24 mouse cellular contexts compared by ENCODE assay signal in the genomic region with DNA sequence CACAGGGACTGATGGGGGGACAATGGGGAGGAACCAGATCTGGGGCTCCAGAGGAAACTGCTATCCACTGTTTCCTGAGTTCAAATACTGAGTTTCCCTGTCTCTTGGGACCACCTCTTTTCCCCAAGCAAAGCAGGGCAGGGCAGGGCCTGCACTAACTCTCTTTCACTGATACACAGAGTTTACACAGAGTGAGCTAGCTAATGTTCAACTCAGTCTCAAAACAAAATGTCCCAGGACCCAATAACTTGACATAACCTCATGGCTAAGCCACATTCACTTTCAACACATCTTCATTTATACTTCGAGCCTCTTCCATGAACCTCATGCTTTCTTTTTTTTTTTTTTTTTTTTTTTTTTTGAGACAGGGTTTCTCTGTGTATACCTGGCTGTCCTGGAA. TPM values are rescaled to one million over a fixed set of nuclear protein-coding genes. Genes with fewer than 3 reads are reported as not detected.
DNase-seq lines count a peak whose midpoint lies in the region; ATAC-seq lines count a peak whose summit lies in the region.
"Had no signal": no experiment of that assay in that cellular context is flagged by ENCODE, and none has a peak within 500 bp of the region (broad histone marks: within the 10 kb centered on the region; RNA-seq: fewer than 3 reads in every experiment).

No protein-coding gene starts in this region.

- H3K36me3 ChIP-seq in kidney, embryonic 14.5 days (ENCODE audit: control insufficient read depth, insufficient read depth, low read length) = peaks cover 44% of the 10 kb centered on the region
- H3K36me3 ChIP-seq in liver, embryonic 15.5 days (replicated peaks) = peaks cover 40% of the 10 kb centered on the region
- peaks cover 38% of the 10 kb centered on the region for H3K36me3 ChIP-seq in liver, embryonic 11.5 days (ENCODE audit: control insufficient read depth, insufficient read depth, low read length)
- H3K36me3 ChIP-seq in liver, embryonic 16.5 days (ENCODE audit: control insufficient read depth, insufficient read depth) = peaks cover 25% of the 10 kb centered on the region
- peaks cover 49% of the 10 kb centered on the region for H3K36me3 ChIP-seq in forebrain, embryonic 12.5 days (replicated peaks)

- H3K27ac ChIP-seq in kidney, embryonic 14.5 days (ENCODE audit: low read depth, low read length) = no peak overlapping the region
- H3K27ac ChIP-seq in liver, embryonic 15.5 days (replicated peaks) = peak overlapping the region; percentile 64
- H3K27ac ChIP-seq in liver, embryonic 11.5 days (ENCODE audit: low read depth, low read length) = no peak overlapping the region; the same call in 1 of the 2 replicates
- peak overlapping the region; percentile 51 for H3K27ac ChIP-seq in liver, embryonic 16.5 days (ENCODE audit: low read length)
- H3K27ac ChIP-seq in forebrain, embryonic 12.5 days = no peak overlapping the region
- H3K27ac ChIP-seq: embryonic facial prominence, embryonic 12.5 days; embryonic facial prominence, embryonic 15.5 days; forebrain, embryonic 15.5 days; heart, adult 2 months; heart, embryonic 10.5 days; heart, embryonic 13.5 days; hindbrain, embryonic 14.5 days; hindbrain, postnatal 0 days had no signal

- peak; percentile 22 for DNase-seq in kidney, adult 9 months
- DNase-seq in liver, embryonic 11.5 days (ENCODE audit: low spot score) = no peak
- DNase-seq: adrenal gland, adult 2 months; adrenal gland, postnatal 14 days; cerebellum, adult 11 months; cerebellum, adult 2 months; cerebellum, adult 9-11 months; cerebellum, postnatal 25 days; gastrocnemius, postnatal 10 days; gastrocnemius, postnatal 36 days; heart, adult 2 months; heart, postnatal 14 days; heart, postnatal 4 days had no signal

- no peaks in the 10 kb centered on the region for H3K4me1 ChIP-seq in kidney, embryonic 14.5 days (ENCODE audit: control insufficient read depth, insufficient read depth, low read length)
- peaks cover 27% of the 10 kb centered on the region for H3K4me1 ChIP-seq in liver, embryonic 15.5 days (replicated peaks)
- peaks cover 4% of the 10 kb centered on the region for H3K4me1 ChIP-seq in liver, embryonic 11.5 days (replicated peaks; ENCODE audit: control insufficient read depth, insufficient read depth, low read length)
- H3K4me1 ChIP-seq in liver, embryonic 16.5 days (ENCODE audit: control insufficient read depth, low read depth, low read length) = peaks cover 3% of the 10 kb centered on the region
- H3K4me1 ChIP-seq in forebrain, embryonic 12.5 days = peaks cover 7% of the 10 kb centered on the region
- H3K4me1 ChIP-seq: embryonic facial prominence, embryonic 12.5 days; forebrain, embryonic 15.5 days had no signal

- no peak overlapping the region for H3K9ac ChIP-seq in kidney, embryonic 14.5 days (ENCODE audit: low read depth, low read length)
- no peak overlapping the region for H3K9ac ChIP-seq in liver, embryonic 15.5 days
- no peak overlapping the region for H3K9ac ChIP-seq in liver, embryonic 11.5 days (ENCODE audit: low read depth, low read length)
- no peak overlapping the region for H3K9ac ChIP-seq in liver, embryonic 16.5 days (ENCODE audit: low read depth, low read length)
- H3K9ac ChIP-seq in forebrain, embryonic 12.5 days = no peak overlapping the region
- H3K9ac ChIP-seq: embryonic facial prominence, embryonic 12.5 days; embryonic facial prominence, embryonic 15.5 days; forebrain, embryonic 15.5 days; heart, embryonic 13.5 days; hindbrain, embryonic 14.5 days had no signal

- 100% methylated on average over 1 of the region's 1 CpGs for WGBS in kidney, embryonic 14.5 days
- 69% methylated on average over 1 of the region's 1 CpGs for WGBS in liver, embryonic 15.5 days (ENCODE audit: insufficient replicate concordance)
- 86% methylated on average over 1 of the region's 1 CpGs for WGBS in liver, embryonic 11.5 days
- WGBS in liver, embryonic 16.5 days (ENCODE audit: insufficient replicate concordance) = 50% methylated on average over 1 of the region's 1 CpGs
- WGBS in forebrain, embryonic 12.5 days = 100% methylated on average over 1 of the region's 1 CpGs

- no peak overlapping the region for H3K4me3 ChIP-seq in kidney, embryonic 14.5 days (ENCODE audit: low read length)
- H3K4me3 ChIP-seq in liver, embryonic 15.5 days (replicated peaks) = no peak overlapping the region
- no peak overlapping the region for H3K4me3 ChIP-seq in liver, embryonic 11.5 days (ENCODE audit: low read depth, low read length)
- no peak overlapping the region for H3K4me3 ChIP-seq in liver, embryonic 16.5 days (ENCODE audit: low read depth, low read length)
- no peak overlapping the region for H3K4me3 ChIP-seq in forebrain, embryonic 12.5 days (replicated peaks)
- H3K4me3 ChIP-seq: embryonic facial prominence, embryonic 12.5 days; embryonic facial prominence, embryonic 15.5 days; forebrain, embryonic 15.5 days; heart, adult 2 months; heart, embryonic 10.5 days; heart, embryonic 13.5 days had no signal

- no peaks in the 10 kb centered on the region for H3K27me3 ChIP-seq in kidney, embryonic 14.5 days (ENCODE audit: control insufficient read depth, insufficient read depth, low read length)
- no peaks in the 10 kb centered on the region for H3K27me3 ChIP-seq in liver, embryonic 15.5 days
- H3K27me3 ChIP-seq in liver, embryonic 11.5 days (replicated peaks; ENCODE audit: control insufficient read depth, insufficient read depth, low read length) = no peaks in the 10 kb centered on the region
- H3K27me3 ChIP-seq in liver, embryonic 16.5 days (ENCODE audit: control insufficient read depth, insufficient read depth, low read depth, low read length) = no peaks in the 10 kb centered on the region
- no peaks in the 10 kb centered on the region for H3K27me3 ChIP-seq in forebrain, embryonic 12.5 days
- H3K27me3 ChIP-seq: embryonic facial prominence, embryonic 12.5 days; embryonic facial prominence, embryonic 15.5 days; forebrain, embryonic 15.5 days; heart, embryonic 13.5 days had no signal

- no peak for ATAC-seq in kidney, embryonic 14.5 days (ENCODE audit: low FRiP score, low TSS enrichment)
- no peak for ATAC-seq in liver, embryonic 15.5 days (ENCODE audit: insufficient read depth)
- no peak for ATAC-seq in liver, embryonic 11.5 days (replicated peaks; ENCODE audit: low FRiP score)
- ATAC-seq in liver, embryonic 16.5 days (ENCODE audit: low read depth) = peak; percentile 57; the same call in 1 of the 2 replicates
- no peak for ATAC-seq in forebrain, embryonic 12.5 days (ENCODE audit: low FRiP score)
- ATAC-seq: forebrain, embryonic 15.5 days; hindbrain, postnatal 0 days had no signal

- peaks cover 5% of the 10 kb centered on the region; the same call in 1 of the 2 replicates for H3K9me3 ChIP-seq in kidney, embryonic 14.5 days (ENCODE audit: control insufficient read depth, low read length)
- H3K9me3 ChIP-seq in liver, embryonic 15.5 days (replicated peaks) = no peaks in the 10 kb centered on the region
- no peaks in the 10 kb centered on the region for H3K9me3 ChIP-seq in liver, embryonic 11.5 days (ENCODE audit: control insufficient read depth, low read length)
- H3K9me3 ChIP-seq in liver, embryonic 16.5 days (replicated peaks; ENCODE audit: control insufficient read depth, low read length) = no peaks in the 10 kb centered on the region
- H3K9me3 ChIP-seq in forebrain, embryonic 12.5 days = peaks cover 5% of the 10 kb centered on the region; the same call in 1 of the 2 replicates
- H3K9me3 ChIP-seq: forebrain, embryonic 15.5 days had no signal

- no peak overlapping the region for H3K4me2 ChIP-seq in kidney, embryonic 14.5 days (replicated peaks; ENCODE audit: low read depth, low read length)
- H3K4me2 ChIP-seq in liver, embryonic 15.5 days = no peak overlapping the region
- H3K4me2 ChIP-seq in liver, embryonic 11.5 days = no peak overlapping the region
- no peak overlapping the region for H3K4me2 ChIP-seq in liver, embryonic 16.5 days (ENCODE audit: low read depth, low read length)
- no peak overlapping the region for H3K4me2 ChIP-seq in forebrain, embryonic 12.5 days
- H3K4me2 ChIP-seq: embryonic facial prominence, embryonic 12.5 days; embryonic facial prominence, embryonic 15.5 days; forebrain, embryonic 15.5 days; heart, embryonic 13.5 days; hindbrain, embryonic 14.5 days had no signal

RNA-seq across cellular contexts. Expression of a gene that starts 15.0 kb away (rescaled TPM):
- 39.5 and 54.4 TPM in 2 replicates for polyA plus RNA-seq in kidney, embryonic 14.5 days (2014; fragmentation: Nextera tagmentation; extraction: Ambion mirVana)
- 15.7 and 17.0 TPM in 2 replicates for polyA plus RNA-seq in liver, embryonic 15.5 days (2015; fragmentation: Nextera tagmentation; extraction: Ambion mirVana)
- polyA plus RNA-seq in liver, embryonic 11.5 days (2014; fragmentation: Nextera tagmentation; extraction: Ambion mirVana) = 73.2 and 77.2 TPM in 2 replicates
- polyA plus RNA-seq in liver, embryonic 16.5 days (2015; fragmentation: Nextera tagmentation; extraction: Ambion mirVana) = 12.8 and 13.7 TPM in 2 replicates
- 37.1 and 41.7 TPM in 2 replicates for polyA plus RNA-seq in forebrain, embryonic 12.5 days (2016; fragmentation: Nextera tagmentation; extraction: Ambion mirVana)

RNA-seq across cellular contexts. Expression of a gene that starts 15.4 kb away (rescaled TPM):
- polyA plus RNA-seq in kidney, embryonic 14.5 days (2014; fragmentation: Nextera tagmentation; extraction: Ambion mirVana) = 79.6 and 97.2 TPM in 2 replicates
- 27.0 and 31.2 TPM in 2 replicates for polyA plus RNA-seq in liver, embryonic 15.5 days (2015; fragmentation: Nextera tagmentation; extraction: Ambion mirVana)
- 67.5 and 78.9 TPM in 2 replicates for polyA plus RNA-seq in liver, embryonic 11.5 days (2014; fragmentation: Nextera tagmentation; extraction: Ambion mirVana)
- 20.2 and 23.1 TPM in 2 replicates for polyA plus RNA-seq in liver, embryonic 16.5 days (2015; fragmentation: Nextera tagmentation; extraction: Ambion mirVana)
- polyA plus RNA-seq in forebrain, embryonic 12.5 days (2016; fragmentation: Nextera tagmentation; extraction: Ambion mirVana) = 138 and 139 TPM in 2 replicates

RNA-seq across cellular contexts. Expression of a gene that starts 26.3 kb away (rescaled TPM):
- polyA plus RNA-seq in kidney, embryonic 14.5 days (2014; fragmentation: Nextera tagmentation; extraction: Ambion mirVana) = 2.8 and 4.2 TPM in 2 replicates
- 3.0 and 3.2 TPM in 2 replicates for polyA plus RNA-seq in liver, embryonic 15.5 days (2015; fragmentation: Nextera tagmentation; extraction: Ambion mirVana)
- 4.9 and 5.4 TPM in 2 replicates for polyA plus RNA-seq in liver, embryonic 11.5 days (2014; fragmentation: Nextera tagmentation; extraction: Ambion mirVana)
- 2.4 and 2.8 TPM in 2 replicates for polyA plus RNA-seq in liver, embryonic 16.5 days (2015; fragmentation: Nextera tagmentation; extraction: Ambion mirVana)
- 2.7 TPM in 2 replicates for polyA plus RNA-seq in forebrain, embryonic 12.5 days (2016; fragmentation: Nextera tagmentation; extraction: Ambion mirVana)

RNA-seq across cellular contexts. Expression of a gene that starts 31.4 kb away (rescaled TPM):
- polyA plus RNA-seq in kidney, embryonic 14.5 days (2014; fragmentation: Nextera tagmentation; extraction: Ambion mirVana) = 9.0 and 17.0 TPM in 2 replicates
- polyA plus RNA-seq in liver, embryonic 15.5 days (2015; fragmentation: Nextera tagmentation; extraction: Ambion mirVana) = 4.0 and 4.1 TPM in 2 replicates
- 9.2 and 12.2 TPM in 2 replicates for polyA plus RNA-seq in liver, embryonic 11.5 days (2014; fragmentation: Nextera tagmentation; extraction: Ambion mirVana)
- polyA plus RNA-seq in liver, embryonic 16.5 days (2015; fragmentation: Nextera tagmentation; extraction: Ambion mirVana) = 4.0 and 4.7 TPM in 2 replicates
- polyA plus RNA-seq in forebrain, embryonic 12.5 days (2016; fragmentation: Nextera tagmentation; extraction: Ambion mirVana) = 19.3 and 20.3 TPM in 2 replicates

RNA-seq across cellular contexts. Expression of a gene that starts 46.0 kb away (rescaled TPM):
- 80.6 and 114 TPM in 2 replicates for polyA plus RNA-seq in kidney, embryonic 14.5 days (2014; fragmentation: Nextera tagmentation; extraction: Ambion mirVana)
- 47.3 and 48.8 TPM in 2 replicates for polyA plus RNA-seq in liver, embryonic 15.5 days (2015; fragmentation: Nextera tagmentation; extraction: Ambion mirVana)
- 211 TPM in 2 replicates for polyA plus RNA-seq in liver, embryonic 11.5 days (2014; fragmentation: Nextera tagmentation; extraction: Ambion mirVana)
- 38.5 and 41.9 TPM in 2 replicates for polyA plus RNA-seq in liver, embryonic 16.5 days (2015; fragmentation: Nextera tagmentation; extraction: Ambion mirVana)
- polyA plus RNA-seq in forebrain, embryonic 12.5 days (2016; fragmentation: Nextera tagmentation; extraction: Ambion mirVana) = 117 and 118 TPM in 2 replicates

Comparison
In these comparisons a context has a peak if more than half of its experiments do, and no peak if none do; other contexts are left out.
1. H3K27ac ChIP-seq: peak in liver, embryonic 15.5 days (single experiment) and liver, embryonic 16.5 days (single experiment); none in kidney, embryonic 14.5 days (single experiment), liver, embryonic 11.5 days (single experiment) and forebrain, embryonic 12.5 days (single experiment).